Mouse (Mus musculus) naive thymus-derived CD4-positive, alpha-beta T cell, adult 2 months (primary cell): Measurements from ENCODE around the gene Stab1.

ENCODE experiments used
- DNase-seq: peaks from one replicate; pipeline ENCODE4 v3.0.0-alpha.2; 2011; ENCODE audit warnings: low read depth

Stab1 gene

DNA sequence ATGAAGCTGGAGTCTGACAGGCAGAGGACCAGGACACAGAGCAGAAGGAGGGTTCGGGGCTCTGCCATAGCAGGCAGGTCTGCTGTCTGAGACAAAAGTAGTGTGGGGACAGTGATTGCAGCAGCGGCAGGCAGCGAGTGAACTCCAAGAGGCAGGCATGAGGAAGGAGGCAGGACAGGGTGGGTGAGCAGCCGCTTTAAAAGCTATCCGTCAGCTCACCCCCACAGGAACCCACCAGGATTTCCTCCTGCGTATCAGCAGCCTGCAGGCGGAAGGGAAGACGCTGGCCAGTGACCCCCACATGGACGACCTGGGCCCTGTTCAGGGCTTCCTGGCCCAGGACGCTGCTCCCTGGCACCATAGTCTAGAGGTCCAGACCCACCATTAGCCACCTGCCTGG lies at the start of gene Stab1:
Gene Stab1 (minus strand): TSS at position 217 of the 400 bp plus-strand sequence.
- DNase-seq, result no peak

DNA sequence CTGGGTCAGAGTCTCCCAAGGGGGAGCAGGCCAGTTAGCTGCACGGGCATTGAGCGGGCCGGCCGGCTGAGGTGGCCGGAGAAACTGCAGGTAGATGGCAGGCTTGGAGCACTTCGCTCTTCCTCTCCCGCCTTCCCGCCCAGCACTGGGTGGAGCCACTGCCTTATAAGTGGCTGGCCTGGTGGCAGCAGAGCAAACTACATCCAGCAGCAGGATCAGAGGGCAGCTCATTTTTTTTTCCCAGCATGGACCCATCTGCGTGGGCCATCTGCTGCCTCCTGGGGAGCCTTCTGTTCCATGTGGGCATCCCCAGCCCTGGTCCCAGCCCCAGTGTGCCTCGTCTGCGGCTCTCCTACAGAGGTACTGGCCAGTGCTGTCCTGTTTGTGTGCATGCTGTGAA lies 49.2 kb upstream of the Stab1 start, which contains the start of gene Sema3g:
Gene Sema3g (plus strand): TSS at position 195 of the 400 bp plus-strand sequence.
- DNase-seq, result no peak

DNA sequence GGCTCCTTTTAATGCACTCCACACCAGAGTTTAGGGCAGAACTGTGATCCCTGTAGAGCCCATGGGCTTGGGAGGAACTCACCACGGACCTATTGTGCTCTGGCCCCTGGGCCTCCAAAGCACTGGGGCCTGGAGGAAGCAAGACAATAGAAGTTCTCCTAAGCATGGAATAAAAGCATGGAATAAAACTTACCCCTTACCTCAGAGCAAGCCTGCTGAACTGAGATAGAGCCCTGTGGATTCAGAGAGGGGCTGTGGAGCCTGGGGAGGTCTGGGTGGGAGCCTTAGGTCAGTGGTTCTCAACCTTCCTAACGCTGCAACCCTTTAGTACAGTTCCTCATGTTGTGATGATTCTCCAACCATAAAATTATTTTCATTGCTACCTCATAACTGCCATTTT lies 48.4 kb upstream of the Stab1 start, which contains the start of gene Nisch:
Gene Nisch (minus strand): TSS at position 101 of the 400 bp plus-strand sequence.
- DNase-seq, result no peak

DNA sequence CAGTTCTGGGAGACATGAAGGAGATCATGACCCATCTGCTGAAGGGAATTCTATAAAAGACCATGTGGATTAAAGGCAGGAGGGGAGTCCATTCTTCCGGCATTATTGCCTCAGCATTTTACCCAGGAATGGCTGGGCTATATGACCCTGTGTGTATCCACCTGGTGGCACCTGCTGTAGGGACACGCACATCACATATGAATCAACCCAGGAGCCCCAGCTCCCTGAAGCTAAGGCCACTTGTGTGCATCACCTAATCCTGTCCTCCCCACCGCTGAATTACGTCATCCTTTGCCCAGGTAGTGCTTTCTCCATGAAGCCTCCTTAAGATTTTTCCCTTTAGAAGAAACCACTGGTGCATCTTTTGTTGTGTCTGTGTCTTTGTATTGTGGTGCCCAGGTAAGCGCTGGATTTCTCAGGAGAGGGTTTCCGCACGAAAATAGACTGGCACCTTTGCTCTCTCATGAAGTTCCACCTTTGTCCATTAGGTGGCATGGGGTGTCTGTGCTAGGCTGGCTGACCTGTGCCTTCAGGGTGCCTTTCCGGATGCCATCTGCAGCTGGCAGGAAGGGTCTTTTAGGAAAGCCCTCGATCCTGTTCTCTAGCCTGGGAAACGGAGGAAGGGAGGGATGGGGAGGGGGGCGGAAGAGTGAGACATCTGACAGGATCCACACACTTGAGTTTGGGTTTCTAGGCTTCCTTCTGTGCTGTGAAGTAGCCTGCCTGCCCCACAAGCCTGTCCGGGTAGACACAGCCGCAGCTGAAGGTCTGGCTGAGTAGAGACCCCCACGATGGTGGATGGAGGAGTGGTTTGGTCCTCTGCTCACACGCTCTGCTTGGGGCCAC lies 46.9 kb upstream of the Stab1 start:
- peak; percentile 88 for DNase-seq

DNA sequence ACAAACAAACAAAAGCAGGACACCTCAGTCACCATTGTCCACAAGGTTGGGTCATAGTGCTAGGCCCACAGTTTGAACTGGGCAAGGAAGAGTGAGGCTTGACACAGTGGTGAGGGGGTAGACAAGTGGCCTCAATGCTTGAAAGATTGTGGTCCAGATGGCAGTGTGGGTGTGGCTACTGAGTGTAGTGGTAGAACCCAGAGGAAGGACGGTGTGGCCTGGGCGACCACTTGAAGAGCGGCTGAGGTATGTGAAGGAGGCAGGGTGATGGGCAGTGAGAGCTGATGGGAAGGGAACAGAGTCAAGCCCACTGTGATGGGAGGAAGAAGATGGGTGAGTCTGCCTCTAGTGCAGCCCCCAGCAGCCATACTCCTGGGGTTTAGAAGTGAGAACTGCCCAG lies 46.2 kb upstream of the Stab1 start:
- no peak for DNase-seq

DNA sequence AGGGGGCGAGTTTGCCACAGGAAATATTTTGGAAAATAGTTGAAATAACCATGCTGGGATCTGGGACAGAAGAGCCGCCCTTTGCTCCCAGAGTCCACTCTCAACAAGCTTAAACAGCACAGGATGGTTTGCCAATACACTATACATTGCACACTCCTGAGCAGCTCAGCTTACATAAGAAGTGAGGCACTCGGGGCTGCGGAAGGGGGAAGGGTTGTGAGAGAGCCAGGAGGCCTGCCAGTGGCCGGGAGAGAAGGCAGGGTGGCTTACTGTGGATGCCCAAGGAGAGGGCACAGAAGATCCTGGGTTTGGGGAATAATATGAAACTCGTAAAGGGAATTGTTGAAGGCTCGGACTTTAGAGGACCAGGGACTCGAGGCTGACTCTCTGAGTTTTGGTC lies 45.4 kb upstream of the Stab1 start:
- DNase-seq, result no peak

DNA sequence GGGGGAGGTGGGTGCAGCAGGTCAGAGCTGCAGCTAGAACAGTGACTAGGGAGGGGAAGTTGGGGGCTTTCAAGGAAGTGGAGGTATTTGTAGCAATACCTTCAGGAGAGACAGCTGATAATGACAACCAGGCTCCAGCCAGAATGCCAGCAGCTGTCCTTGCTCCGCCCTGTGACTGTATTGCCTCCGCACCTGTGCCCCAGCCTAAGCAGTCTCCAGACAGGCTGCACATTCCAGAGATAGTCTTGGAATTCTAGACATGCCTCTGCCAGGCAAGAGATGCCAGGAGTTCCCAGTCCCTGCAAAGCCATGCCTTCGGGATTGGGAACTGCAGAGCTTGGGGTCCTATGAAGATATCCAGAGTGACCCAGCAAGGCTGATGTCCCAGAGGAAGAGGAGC lies 44.1 kb upstream of the Stab1 start:
- DNase-seq, result no peak

DNA sequence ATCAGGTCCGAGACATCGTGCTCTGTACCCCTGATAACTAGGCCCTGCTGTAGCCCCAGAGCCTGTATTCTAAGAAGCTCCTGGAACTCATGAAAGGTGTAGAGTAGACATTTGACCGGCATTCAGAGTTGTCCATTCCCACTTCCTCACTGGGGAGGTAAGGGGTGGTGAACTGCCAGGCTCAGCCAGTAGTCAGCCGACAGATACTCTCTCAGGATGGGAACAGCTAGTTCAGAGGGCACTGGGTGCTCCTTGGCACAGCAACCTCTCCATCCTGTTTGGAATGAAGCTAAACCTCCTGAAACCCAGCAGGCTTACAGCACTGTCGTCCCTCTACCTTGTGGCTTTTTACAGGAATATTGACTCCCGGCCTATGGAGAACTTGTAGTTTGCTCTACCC lies 43.4 kb upstream of the Stab1 start:
- no peak for DNase-seq

DNA sequence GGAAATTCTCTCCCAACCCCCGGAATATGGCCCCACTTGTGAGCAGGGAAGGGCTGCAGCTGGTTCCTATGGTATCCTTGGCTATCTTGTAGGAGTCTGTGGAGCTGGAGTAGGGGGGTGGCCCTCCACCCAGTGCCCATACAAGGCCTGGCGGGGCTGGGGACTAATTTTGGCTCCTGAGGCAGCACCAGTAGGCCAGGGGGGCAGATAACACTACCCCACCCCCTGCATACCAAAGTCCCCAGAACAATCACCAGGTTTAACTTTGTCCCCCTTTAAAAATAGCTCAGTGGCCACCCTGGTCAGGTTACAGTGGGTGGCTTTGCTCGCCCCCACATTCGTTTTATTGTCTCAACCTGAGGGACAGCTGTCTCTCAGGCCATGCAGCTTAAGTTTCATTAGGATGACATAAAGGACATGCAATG lies 40.7 kb upstream of the Stab1 start:
- DNase-seq, result no peak

DNA sequence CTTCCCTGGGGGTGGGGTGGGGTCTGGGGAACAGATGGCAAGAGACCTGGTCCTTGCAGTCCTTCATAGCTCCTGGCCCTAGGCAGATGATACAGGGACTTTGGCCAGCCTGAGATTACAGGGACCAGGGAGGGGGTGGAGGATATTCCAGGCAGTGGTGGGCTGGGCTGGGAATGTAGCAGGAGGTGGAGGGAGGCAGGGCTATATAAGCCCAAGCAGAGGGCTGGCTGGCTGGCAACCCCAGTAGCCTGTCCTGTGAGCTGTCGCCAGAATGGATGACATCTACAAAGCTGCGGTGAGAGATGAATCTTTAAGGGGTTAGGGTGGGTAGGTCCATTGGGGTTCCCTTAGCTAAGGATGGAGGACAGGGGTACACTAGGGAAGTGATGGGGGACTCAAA lies 39.6 kb upstream of the Stab1 start, which contains the start of gene Tnnc1:
Gene Tnnc1 (plus strand): TSS at position 229 of the 400 bp plus-strand sequence.
- no peak for DNase-seq

DNA sequence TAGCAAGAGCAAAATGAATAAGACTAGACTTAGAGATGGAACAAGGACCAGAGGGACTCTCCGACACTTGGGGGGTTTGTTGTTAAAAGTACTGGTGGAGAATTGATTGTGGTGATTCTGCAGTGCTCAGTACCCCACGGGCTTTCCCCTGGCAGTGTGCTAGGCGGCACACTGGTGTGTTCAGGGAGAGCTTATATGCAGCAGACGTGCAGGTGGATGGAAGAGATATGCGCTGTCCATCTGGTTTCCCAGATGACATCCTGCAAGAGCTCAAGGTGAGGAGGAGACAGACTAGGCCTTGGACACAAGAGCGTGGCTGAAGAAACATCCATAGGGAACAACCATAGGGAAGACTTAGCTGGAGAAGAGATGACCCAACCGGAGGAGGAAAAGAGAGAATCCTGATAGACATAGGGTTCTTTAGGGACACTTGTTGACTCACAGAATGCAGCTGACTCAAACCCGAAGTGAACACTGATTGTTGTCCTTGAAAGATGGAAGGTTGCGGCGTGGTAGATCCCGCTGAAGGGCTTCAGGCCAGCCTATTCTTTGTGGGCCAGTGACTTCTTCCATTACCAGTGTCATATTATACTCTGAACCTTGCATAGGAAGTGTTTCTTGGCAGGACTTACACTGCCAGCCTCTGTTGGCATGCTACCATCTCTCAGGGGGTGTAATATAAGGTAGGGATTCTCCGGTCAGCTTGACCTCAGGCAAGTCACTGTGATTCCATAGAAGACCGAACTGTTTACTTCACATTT lies 38.8 kb upstream of the Stab1 start:
- no peak for DNase-seq

DNA sequence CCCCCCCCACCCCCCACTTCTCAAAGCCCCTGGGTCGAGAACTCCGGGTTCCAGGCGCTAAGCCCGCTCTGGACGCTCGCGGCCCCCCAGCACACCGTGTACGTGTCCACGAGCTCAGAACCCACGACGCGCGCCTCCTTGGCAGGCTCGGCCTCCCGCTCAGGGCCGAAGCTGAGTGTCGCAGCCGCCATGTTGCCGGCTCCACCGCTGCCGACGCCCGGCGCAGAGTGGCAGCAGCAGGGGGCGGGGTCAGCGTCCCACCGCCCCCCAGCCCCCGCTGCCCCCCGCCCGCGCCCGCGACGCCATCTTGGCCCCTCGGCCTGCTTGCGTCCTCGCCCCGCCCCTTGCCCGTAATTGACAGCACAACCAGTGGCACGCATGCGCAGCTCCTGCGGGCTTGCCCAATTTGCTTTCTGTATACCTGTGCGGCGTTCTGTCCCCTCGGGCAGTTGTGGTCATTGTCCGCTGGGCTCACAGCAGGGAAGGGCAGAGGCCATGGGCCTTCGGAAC lies 38.1 kb upstream of the Stab1 start:
- DNase-seq, result peak; percentile 96

DNA sequence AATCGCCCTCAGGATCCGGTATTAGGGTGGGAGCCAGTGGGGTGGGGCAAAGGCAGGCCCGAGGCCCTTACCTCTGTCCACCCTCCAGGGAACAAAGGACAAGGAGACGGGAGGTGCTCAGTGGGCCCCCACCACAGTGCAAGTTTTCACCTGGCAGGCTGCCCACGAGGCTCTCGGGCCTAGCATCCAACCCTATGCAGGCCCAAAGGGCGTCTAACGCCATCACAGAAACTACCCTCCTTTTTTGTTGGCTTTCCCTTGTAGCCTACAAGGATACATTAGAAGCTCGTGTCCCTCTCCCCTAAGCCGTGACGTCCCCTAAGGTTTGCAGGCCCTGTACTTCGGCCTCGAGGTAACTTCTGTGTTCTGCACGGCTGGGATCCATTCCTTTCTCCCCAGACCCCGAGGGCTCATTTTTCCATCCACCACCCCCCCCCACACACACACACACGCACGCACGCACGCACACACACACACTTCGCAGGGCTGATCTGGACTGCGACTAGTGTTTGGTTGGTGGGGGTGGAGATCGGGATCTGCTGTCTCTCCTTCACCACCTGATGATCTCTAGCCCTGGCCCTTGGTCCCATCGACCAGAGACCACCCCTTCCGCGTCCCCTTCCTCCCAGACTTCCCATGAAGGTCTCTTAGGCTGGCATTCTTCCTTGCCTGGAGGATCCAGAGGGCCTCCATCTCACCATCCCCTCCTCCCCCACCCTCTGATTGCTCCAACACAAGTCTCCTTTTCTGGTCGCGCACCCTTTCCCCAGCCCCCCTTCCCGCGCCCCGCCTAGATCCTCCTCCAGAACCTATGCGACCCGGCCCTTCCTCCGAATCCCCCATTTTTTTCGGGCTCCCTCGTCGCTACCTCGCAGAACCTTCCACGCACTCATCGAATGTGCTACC lies 37.4 kb upstream of the Stab1 start:
- DNase-seq, result peak; percentile 41

DNA sequence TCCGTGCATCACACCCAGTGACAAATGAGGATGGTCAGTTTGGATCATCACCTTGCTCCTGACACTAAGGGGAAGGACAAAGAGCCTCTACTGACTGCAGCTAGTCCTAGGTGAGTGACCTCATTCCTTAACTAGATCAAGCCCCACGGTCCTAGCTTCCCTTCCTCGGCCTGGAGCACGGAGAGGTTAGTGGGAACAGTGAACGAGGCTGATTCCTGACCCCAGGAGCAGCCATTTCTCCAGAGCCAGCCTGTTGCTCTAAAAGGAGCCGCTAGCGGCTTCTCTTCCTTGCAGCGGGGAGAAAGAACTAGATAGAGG lies 36.8 kb upstream of the Stab1 start:
- no peak for DNase-seq

DNA sequence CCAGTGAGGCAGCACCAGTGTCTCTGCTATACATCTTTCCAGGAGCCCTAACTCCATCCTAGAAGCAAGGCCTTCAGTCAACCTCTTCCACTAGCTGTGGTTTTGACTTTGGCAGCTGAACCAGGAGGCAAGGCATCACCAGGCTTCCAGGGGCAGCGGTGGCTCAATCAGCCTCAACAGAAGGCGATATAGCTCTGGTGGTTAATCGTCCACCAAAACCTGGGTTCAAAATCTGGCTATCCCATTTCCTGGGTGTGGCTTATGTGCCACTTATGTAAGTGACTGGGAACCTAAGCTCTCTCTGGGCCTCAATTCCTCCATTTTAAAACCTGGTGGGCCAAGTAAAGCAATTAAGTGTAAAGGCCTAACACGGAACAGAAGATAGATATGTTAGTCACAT lies 36.4 kb upstream of the Stab1 start:
- no peak for DNase-seq

DNA sequence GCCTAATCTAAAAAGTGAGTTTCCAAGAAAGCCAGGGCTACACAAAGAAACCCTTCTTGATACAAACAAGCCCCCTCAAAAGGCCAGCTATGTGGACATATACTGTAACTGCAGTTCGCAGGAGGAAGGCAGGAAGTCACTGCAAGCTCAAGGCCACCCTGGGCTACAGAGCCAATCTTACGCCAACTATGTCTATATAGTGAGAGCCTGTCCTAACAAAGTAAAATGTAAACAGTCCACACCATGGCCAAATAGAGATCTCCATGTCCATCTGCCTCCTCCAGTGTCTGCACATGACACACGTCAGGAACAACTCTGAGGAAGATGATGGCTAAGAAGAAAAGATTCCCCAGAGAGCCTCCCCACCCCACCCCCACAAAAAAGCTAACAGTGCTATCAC lies 31.6 kb upstream of the Stab1 start:
- DNase-seq, result no peak

DNA sequence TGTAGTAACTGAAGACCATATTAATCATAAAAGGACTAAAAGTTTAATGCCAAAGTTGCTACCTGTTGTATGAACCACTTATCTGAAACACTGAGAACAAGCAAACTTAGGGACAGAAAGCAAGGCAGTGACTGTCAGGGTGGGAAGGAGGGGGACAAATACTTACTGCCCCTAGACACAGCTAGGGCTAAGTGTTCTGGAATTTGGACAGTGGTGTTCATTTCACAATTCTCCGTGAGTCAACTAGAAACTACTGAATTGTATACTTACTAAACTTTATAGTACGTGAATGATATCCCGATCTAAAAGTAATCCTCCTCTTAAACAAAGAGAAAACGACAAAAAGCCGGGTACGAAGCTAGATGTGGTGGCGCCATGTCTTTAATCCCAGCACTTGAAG lies 31.2 kb upstream of the Stab1 start:
- DNase-seq, result no peak

DNA sequence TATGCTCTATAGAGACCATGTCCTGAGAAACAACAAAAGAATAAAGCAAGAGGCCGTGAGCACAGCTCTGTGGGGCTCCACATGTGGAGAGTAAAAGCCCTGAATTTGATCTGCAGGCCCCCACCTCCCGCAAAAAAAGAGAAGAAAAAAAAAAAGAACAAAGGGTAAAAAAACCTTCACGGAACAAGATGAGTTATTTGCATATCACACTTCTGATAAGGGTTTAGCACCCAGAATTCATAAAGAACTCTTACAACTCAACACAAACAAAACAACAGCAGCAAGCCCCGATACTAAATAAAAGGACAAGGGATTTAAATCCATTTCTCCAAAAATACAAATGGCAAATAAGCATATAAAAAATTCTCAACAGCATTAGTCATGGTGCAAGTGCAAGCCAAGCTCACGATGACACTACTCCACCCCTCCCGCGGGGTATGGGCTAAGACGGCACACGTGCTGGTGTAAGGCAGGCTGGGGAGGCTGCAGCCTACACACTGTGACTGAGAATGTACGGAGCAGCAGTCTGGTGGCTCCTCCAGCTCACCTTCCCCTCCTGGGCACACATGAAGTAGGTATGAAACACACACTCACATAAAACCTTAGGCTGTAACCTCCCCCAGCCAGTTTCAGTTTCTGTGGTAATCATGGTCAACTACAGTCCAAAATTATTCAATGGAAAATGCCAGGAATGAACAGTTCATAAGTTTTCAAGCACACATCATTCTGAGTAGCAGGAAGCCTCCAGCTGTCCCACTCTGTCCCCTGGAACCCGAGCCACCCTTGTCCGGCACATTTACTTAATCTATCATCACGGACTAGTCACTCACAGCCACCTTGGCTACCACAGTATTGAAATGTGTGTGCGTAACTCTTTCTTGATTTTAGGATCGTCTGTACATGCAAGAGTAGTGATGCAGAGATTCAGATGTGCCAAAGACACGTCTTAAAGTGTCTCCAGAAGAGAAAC lies 29.4 kb upstream of the Stab1 start:
- DNase-seq, result no peak

DNA sequence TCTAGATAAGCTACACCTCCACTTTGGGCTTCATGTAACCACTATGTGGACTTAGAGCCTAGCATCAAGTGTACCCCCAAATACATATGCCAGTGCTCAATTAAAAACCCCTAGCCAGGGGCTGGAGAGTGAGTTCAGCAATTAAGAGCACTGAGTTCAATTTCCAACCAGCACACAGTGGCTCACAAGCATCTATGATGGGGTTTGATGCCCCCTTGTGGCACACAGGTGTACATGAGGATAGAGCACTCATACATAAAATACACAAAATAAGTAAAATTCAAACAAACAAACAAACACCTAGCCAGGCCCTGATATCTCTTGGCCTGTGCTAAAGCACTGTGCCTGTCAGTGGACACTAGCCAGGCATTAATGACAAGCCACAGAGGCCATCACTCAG lies 27.5 kb upstream of the Stab1 start:
- peak; percentile 74 for DNase-seq

DNA sequence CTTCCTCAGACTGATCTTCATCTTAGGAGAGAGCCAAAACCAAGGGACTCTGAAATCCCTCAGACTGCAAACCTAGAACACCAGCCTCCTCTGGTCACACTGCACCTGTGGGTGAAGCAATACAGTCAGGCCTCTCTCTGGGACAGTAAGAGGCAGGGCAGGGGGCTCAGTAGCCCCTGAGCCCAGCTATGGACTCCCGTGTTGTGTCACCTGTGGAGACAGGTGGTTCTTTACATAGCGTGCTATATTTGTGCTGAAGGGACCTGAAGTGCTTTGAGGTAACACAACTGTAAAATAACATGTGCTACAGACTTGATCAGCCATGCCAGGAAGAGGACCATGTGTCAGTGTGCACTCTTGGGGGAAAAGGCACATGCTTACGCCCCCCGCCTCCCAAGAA lies 27.1 kb upstream of the Stab1 start:
- DNase-seq, result no peak
